In the genomic region with DNA sequence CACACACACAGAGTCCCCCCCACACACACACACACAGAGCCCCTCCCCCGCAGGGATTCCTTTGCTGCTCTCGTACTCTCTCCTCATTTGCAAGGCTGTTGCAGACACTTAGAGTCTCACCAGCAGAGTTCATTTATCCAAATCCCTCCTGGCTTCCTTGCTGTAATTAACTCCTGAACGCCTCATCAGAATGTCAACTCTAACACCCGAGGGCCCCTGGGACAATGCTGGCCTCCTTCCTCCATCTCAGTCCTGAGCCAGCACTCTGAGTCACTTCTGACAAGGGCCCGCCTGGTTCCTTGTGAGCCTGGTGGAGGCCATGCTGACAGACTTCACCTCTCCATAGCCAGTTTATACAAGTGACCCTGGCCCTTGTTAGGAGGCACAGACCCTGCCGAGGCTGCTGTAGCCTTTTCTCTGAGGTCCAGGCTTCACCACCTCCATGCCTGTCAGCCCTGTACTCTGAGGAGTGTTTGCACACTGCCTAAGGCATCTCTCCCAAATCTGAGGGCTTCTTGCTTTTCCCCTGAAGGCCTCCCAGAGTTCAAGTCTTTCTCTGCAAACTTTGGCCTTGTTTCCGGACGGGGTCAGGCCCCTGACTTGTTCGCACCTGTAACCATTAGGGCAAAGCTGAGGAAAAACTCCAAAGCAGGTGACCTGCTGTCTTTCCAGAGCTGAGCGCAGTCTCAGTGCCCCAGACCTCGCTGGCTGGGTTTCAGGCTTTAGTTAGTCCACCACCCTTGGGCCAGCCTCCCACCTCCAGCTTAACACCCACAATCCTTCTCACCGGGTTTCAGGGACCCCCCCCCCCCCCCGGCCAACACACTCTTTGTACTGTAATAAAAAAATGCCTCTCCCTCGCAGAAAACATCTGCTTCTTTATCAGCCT, we compare ENCODE assay signal across 8 mouse cellular contexts. TPM values are rescaled to one million over a fixed set of nuclear protein-coding genes. Genes with fewer than 3 reads are reported as not detected.
DNase-seq lines count a peak whose midpoint lies in the region; ATAC-seq and TF ChIP-seq lines count a peak whose summit lies in the region.

No protein-coding gene starts in this region.

- TF ChIP-seq CTCF in ES-Bruce4 (IDR thresholded peaks at IDR 0.05; ENCODE audit: low read depth, low read length): no peak

- no peaks in the 10 kb centered on the region for H3K4me1 ChIP-seq in ES-Bruce4 (ENCODE audit: control insufficient read depth, insufficient read depth, low read length)
- peaks cover 28% of the 10 kb centered on the region for H3K4me1 ChIP-seq in embryonic facial prominence, embryonic 15.5 days
- peaks cover 43% of the 10 kb centered on the region for H3K4me1 ChIP-seq in heart, embryonic 13.5 days
- peaks cover 3% of the 10 kb centered on the region; the same call in 1 of the 2 replicates for H3K4me1 ChIP-seq in midbrain, embryonic 16.5 days (ENCODE audit: control insufficient read depth, insufficient read depth, low read length)

- ATAC-seq in embryonic facial prominence, embryonic 15.5 days (ENCODE audit: insufficient number of reproducible peaks, low FRiP score, low TSS enrichment, low read depth): peak; percentile 66
- ATAC-seq in heart, embryonic 13.5 days (ENCODE audit: extremely low read depth, insufficient number of reproducible peaks, low FRiP score, low TSS enrichment): peak; percentile 51; the same call in 1 of the 2 replicates
- peak; percentile 83 for ATAC-seq in midbrain, embryonic 16.5 days

- H3K36me3 ChIP-seq in ES-Bruce4 (ENCODE audit: control insufficient read depth, insufficient read depth, low read length, poor library complexity, severe bottlenecking): no peaks in the 10 kb centered on the region
- no peaks in the 10 kb centered on the region for H3K36me3 ChIP-seq in embryonic facial prominence, embryonic 15.5 days
- H3K36me3 ChIP-seq in heart, embryonic 13.5 days: no peaks in the 10 kb centered on the region
- no peaks in the 10 kb centered on the region for H3K36me3 ChIP-seq in midbrain, embryonic 16.5 days (ENCODE audit: control insufficient read depth, insufficient read depth, low read length)

- peak overlapping the region; percentile 65 for H3K27ac ChIP-seq in ES-Bruce4 (ENCODE audit: insufficient read depth, low read length)
- peak overlapping the region; percentile 23; the same call in 1 of the 2 replicates for H3K27ac ChIP-seq in embryonic facial prominence, embryonic 15.5 days (replicated peaks)
- H3K27ac ChIP-seq in heart, embryonic 13.5 days (replicated peaks): peak overlapping the region; percentile 64
- no peak overlapping the region for H3K27ac ChIP-seq in midbrain, embryonic 16.5 days (ENCODE audit: low read length)

- WGBS in embryonic facial prominence, embryonic 15.5 days: 28% methylated on average over 14 of the region's 14 CpGs
- 37% methylated on average over 14 of the region's 14 CpGs for WGBS in heart, embryonic 13.5 days
- 37% methylated on average over 14 of the region's 14 CpGs for WGBS in midbrain, embryonic 16.5 days

- peak; percentile 71 for DNase-seq in adrenal gland, postnatal 25 days
- DNase-seq in kidney, postnatal 14 days: peak; percentile 58
- DNase-seq in left cerebral cortex, adult 11 months (ENCODE audit: low spot score): no peak
- DNase-seq in T-cell, adult 2 months (ENCODE audit: low spot score): no peak

- no peak overlapping the region; the same call in 1 of the 2 replicates for H3K4me3 ChIP-seq in ES-Bruce4 (ENCODE audit: low read depth, low read length)
- H3K4me3 ChIP-seq in embryonic facial prominence, embryonic 15.5 days (replicated peaks): no peak overlapping the region
- H3K4me3 ChIP-seq in heart, embryonic 13.5 days: no peak overlapping the region
- H3K4me3 ChIP-seq in midbrain, embryonic 16.5 days (ENCODE audit: low read depth, low read length): no peak overlapping the region

- no peak for TF ChIP-seq POLR2A in ES-Bruce4 (IDR thresholded peaks at IDR 0.05; ENCODE audit: insufficient read depth, low read length)

- no peaks in the 10 kb centered on the region for H3K27me3 ChIP-seq in ES-Bruce4 (ENCODE audit: control insufficient read depth, insufficient read depth, low read length, poor library complexity, severe bottlenecking)
- H3K27me3 ChIP-seq in embryonic facial prominence, embryonic 15.5 days: no peaks in the 10 kb centered on the region
- H3K27me3 ChIP-seq in heart, embryonic 13.5 days (replicated peaks): no peaks in the 10 kb centered on the region
- no peaks in the 10 kb centered on the region for H3K27me3 ChIP-seq in midbrain, embryonic 16.5 days (ENCODE audit: control insufficient read depth, insufficient read depth, low read depth, low read length)

- peak overlapping the region; percentile 7; the same call in 1 of the 2 replicates for H3K9ac ChIP-seq in ES-Bruce4 (ENCODE audit: low read depth, poor library complexity, severe bottlenecking)
- H3K9ac ChIP-seq in embryonic facial prominence, embryonic 15.5 days: no peak overlapping the region
- no peak overlapping the region for H3K9ac ChIP-seq in heart, embryonic 13.5 days
- H3K9ac ChIP-seq in midbrain, embryonic 16.5 days (ENCODE audit: low read depth, low read length): no peak overlapping the region

- H3K4me2 ChIP-seq in embryonic facial prominence, embryonic 15.5 days (replicated peaks): no peak overlapping the region
- H3K4me2 ChIP-seq in heart, embryonic 13.5 days: no peak overlapping the region
- no peak overlapping the region for H3K4me2 ChIP-seq in midbrain, embryonic 16.5 days (ENCODE audit: low read length)

- TF ChIP-seq EP300 in ES-Bruce4 (IDR thresholded peaks at IDR 0.05; ENCODE audit: insufficient read depth, low read depth, low read length): no peak

- H3K9me3 ChIP-seq in ES-Bruce4 (replicated peaks; ENCODE audit: control insufficient read depth, insufficient read depth, low read length, poor library complexity, severe bottlenecking): no peaks in the 10 kb centered on the region
- no peaks in the 10 kb centered on the region for H3K9me3 ChIP-seq in embryonic facial prominence, embryonic 15.5 days (replicated peaks)
- no peaks in the 10 kb centered on the region for H3K9me3 ChIP-seq in heart, embryonic 13.5 days
- H3K9me3 ChIP-seq in midbrain, embryonic 16.5 days (replicated peaks; ENCODE audit: control insufficient read depth, low read length, poor library complexity, severe bottlenecking): no peaks in the 10 kb centered on the region

RNA-seq across cellular contexts. Expression of gene Ptrhd1, which starts 45.4 kb away (rescaled TPM):
- polyA plus RNA-seq in ES-Bruce4 (2011; ENCODE audit: insufficient read depth, insufficient read length, low read depth, missing spikeins): 6.9 and 7.2 TPM in 2 replicates
- 7.4 and 7.6 TPM in 2 replicates for total RNA-seq in adrenal gland, postnatal 25 days (2021)
- polyA plus RNA-seq in embryonic facial prominence, embryonic 15.5 days (2015; fragmentation: Nextera tagmentation; extraction: Ambion mirVana): 4.7 and 5.2 TPM in 2 replicates
- 6.6 and 6.9 TPM in 2 replicates for polyA plus RNA-seq in heart, embryonic 13.5 days (2015; fragmentation: Nextera tagmentation; extraction: Ambion mirVana)
- 5.2 and 5.5 TPM in 2 replicates for polyA plus RNA-seq in midbrain, embryonic 16.5 days (2015; fragmentation: Nextera tagmentation; extraction: Ambion mirVana)

RNA-seq across cellular contexts. Expression of gene Cenpo, which starts 45.7 kb away (rescaled TPM):
- 24.4 and 27.0 TPM in 2 replicates for polyA plus RNA-seq in ES-Bruce4 (2011; ENCODE audit: insufficient read depth, insufficient read length, low read depth, missing spikeins)
- total RNA-seq in adrenal gland, postnatal 25 days (2021): 9.6 and 10.2 TPM in 2 replicates
- polyA plus RNA-seq in embryonic facial prominence, embryonic 15.5 days (2015; fragmentation: Nextera tagmentation; extraction: Ambion mirVana): 12.0 and 13.6 TPM in 2 replicates
- polyA plus RNA-seq in heart, embryonic 13.5 days (2015; fragmentation: Nextera tagmentation; extraction: Ambion mirVana): 8.1 and 8.2 TPM in 2 replicates
- polyA plus RNA-seq in midbrain, embryonic 16.5 days (2015; fragmentation: Nextera tagmentation; extraction: Ambion mirVana): 7.4 and 8.5 TPM in 2 replicates

RNA-seq across cellular contexts. Expression of gene Adcy3, which starts 55.5 kb away (rescaled TPM):
- polyA plus RNA-seq in ES-Bruce4 (2011; ENCODE audit: insufficient read depth, insufficient read length, low read depth, missing spikeins): 8.2 and 9.2 TPM in 2 replicates
- 28.3 and 39.5 TPM in 2 replicates for total RNA-seq in adrenal gland, postnatal 25 days (2021)
- polyA plus RNA-seq in embryonic facial prominence, embryonic 15.5 days (2015; fragmentation: Nextera tagmentation; extraction: Ambion mirVana): 16.5 and 17.4 TPM in 2 replicates
- 4.2 and 4.4 TPM in 2 replicates for polyA plus RNA-seq in heart, embryonic 13.5 days (2015; fragmentation: Nextera tagmentation; extraction: Ambion mirVana)
- polyA plus RNA-seq in midbrain, embryonic 16.5 days (2015; fragmentation: Nextera tagmentation; extraction: Ambion mirVana): 13.5 and 15.5 TPM in 2 replicates

Comparison
In these comparisons a context has a peak if more than half of its experiments do, and no peak if none do; other contexts are left out.
1. DNase-seq: peak in adrenal gland, postnatal 25 days (single experiment) and kidney, postnatal 14 days (single experiment); none in left cerebral cortex, adult 11 months (single experiment) and T-cell, adult 2 months (single experiment).
2. Peak in every context shown above with its lines, with median percentiles within 50 percentile points of each other: ATAC-seq.